Mouse (Mus musculus): Measurements from ENCODE around the gene Tmem207.
"Not testable (repeated sequence)": the region's sequence is repeated elsewhere in the genome, so short reads cannot be mapped to it uniquely, and the experiment has no call there.

Gene Tmem207

DNA sequence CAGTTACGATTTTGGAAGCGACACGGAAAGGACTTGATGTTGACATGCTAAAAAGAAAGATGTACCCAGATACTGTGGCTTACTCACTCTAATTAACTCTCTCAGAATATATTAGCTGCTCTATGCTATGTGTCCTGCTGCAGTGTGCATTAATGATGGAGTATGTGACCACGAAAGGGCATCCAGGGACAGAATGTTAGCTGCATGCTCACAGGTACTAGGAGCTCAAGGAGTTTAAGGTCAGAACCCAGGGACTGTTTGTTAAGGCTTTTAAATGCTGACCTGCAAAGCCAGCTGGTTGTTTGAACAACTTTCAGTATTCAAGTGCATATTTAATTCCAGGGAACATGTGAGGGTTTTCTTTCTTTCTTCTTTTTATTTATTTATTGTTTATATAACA lies at the start of gene Tmem207:
Gene Tmem207 (minus strand): TSS at position 101 of the 400 bp plus-strand sequence.
- DNase-seq (ENCODE audit: low spot score in 2 of 2) = no peak

DNA sequence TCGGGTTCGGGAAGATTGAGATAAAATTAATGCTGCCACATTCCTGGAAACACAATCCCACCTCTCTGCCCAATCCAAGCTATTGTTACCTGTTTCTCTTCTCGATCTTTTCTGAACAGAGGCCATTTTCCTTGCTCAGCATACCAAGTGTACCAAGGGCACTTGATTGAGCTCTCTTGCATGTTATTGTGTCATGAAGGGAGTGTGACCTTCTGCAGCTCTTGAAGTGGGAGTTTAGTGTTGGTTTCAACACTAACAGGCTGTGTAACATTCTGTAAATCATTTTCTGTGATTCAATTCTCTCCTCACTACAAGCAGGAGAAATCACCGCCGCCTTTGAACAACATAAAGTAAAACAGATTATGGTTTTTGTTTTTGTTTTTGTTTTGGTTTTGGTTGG lies 47.6 kb upstream of the Tmem207 start:
- DNase-seq (ENCODE audit: low spot score in 2 of 2) = no peak

DNA sequence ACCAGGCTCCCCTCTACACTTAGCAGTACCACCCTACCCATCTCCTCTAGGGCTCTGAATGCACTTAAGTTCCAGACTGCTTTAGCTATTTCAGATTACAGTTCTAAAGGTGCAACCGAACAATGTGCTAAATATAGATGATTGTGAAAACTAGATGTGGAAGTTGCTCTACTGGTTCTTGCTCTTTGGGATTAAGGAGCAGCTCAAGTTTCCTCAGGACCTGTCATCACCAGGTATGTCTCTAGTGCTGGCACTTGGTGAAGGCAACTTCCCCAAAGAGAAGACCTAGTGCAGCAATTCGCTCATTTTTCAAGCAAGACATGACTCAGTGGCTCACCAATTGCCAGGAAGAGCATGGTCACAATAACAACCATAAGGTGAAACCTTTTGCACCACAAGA lies 45.3 kb upstream of the Tmem207 start:
- DNase-seq (ENCODE audit: low spot score in 2 of 2) = no peak

DNA sequence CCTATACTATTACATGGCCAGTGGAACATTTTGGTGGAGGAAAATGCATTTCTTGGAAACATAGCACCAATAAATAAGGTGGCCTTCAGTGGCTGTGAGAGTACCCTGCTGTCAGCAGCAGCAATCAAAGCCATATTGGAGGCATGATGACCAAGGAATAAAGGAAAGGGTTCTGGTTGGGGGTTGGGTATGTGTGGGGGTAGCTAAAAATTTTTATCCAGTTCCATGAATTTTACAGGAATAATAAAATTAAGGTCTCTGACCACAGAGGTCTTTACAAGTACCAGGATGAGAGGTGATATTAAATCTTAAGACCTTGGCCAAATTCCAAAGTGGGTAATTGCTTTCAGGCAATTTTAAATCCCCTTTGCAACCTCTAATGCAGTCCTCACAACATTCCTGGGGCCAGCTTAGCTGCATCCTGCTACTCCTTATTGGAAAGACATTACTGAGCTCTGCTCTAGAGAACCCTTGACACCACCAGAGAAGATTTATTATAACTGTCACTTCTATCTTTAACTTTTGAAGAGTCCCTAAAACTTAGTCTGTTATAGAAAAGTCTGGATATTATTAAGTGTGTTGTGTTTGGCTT lies 42.9 kb upstream of the Tmem207 start:
- no peak for DNase-seq (ENCODE audit: low spot score in 2 of 2)

DNA sequence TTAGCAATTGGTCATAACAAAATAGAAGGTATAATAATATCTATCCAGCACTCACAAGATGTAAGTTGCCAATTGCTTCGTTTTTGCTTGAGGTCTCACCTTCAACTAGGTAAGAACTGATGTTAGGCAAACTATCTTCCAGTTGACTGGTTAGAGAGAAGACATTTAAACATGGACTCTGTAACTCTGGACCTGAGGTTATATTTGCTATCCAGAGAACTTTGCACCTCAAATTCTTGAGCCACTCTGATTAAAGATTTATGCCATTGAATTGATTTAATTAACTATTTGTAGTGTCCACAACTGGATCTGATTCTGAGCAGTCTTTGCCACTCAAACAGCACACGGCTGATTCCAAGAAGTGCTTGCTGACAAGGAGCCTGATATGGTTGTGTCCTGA lies 36.2 kb upstream of the Tmem207 start:
- no peak for DNase-seq (ENCODE audit: low spot score in 2 of 2)

DNA sequence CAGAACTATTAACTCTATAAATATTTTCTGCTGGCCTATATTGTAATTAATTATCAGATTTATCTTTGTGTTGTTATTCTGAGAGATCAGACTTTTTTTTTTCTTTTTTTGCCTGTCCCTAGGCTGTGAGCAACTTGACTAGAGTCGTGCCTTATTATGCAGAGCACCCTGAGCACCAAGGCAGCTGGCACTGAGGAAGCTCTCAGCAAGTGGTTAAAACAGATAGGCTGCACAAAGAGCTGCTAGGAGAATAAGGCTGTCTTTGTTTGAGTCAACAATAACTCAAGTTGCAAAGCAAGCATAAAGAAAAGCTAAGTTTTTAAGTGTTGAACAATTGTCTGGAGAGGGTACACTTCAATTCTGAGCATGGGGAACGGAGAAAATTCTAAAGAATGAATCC lies 35.2 kb upstream of the Tmem207 start:
- DNase-seq (ENCODE audit: low spot score in 2 of 2) = no peak

DNA sequence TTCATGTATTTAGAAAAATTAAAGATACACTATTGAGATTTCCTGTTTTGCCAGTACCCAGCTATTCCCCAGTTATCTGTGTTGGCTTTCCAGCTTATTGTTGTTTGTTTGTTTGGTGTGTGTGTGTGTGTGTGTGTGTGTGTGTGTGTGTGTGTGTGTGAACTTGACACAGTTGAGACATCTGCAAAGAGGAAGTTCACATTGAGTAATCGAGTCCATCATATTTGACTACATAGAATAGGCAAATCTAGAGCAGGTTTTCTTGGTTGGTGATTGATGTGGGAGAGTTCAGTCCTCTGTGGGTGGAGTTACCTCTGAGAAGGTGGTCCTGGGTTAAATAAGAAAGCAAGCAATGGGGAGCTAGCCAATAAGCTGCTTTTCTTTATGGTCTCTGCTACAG lies 32.2 kb upstream of the Tmem207 start:
- DNase-seq (ENCODE audit: low spot score in 2 of 2) = no peak

DNA sequence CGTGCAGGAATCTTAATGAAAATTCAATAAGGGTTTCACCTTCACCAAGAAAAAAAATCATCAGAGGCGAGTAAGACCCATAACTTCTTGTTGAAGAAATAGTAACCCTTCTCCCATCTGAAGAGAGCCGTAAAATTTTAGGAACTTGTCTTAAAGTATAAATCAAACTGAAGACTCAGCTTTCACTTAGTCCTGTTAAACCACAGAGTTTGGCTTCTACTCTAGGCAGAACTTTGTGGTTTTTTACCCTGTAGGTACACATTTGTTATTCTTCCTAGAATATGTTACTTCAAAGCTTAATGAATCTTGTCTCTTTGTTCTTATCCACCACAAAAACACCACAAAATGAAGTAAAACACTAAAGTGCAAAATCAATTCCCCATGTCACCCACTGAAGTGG lies 25.7 kb upstream of the Tmem207 start:
- DNase-seq (ENCODE audit: low spot score in 2 of 2) = no peak

DNA sequence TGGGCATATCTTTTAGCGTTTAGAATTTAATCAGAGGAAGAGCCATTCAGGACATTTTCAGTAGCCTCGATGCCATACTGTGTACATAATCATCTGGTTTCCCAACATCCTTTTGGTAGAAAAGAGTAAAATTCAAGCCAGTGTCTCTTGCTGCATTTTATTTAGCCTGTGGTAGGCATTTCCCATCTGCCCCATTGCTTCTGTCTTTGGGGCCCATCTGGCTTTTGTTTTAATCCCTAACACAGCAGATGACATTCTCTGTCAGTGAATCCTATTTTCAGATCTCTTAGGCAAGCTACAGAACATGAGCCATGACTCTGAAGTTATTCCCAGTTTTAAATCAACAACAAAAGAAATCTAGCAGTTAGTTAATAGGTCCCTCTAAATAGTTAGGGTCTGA lies 22.7 kb upstream of the Tmem207 start:
- DNase-seq (ENCODE audit: low spot score in 2 of 2) = no peak

DNA sequence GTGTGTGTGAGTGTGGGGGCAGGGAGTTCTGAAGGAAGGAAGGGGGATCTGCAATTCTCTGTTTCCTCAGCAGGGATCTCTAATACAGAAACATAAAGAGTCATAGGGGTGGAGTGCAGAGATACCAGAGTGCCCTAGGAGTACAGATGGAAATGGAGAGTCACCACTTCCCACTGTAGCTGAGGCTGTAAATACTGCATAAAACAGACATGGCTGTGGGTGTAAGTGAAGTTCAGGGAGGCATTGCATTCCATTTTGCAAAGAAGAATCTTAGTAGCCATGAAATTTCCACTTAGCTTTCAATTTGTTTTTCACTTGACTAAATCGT lies 20.3 kb upstream of the Tmem207 start:
- DNase-seq (ENCODE audit: low spot score in 2 of 2) = no peak

DNA sequence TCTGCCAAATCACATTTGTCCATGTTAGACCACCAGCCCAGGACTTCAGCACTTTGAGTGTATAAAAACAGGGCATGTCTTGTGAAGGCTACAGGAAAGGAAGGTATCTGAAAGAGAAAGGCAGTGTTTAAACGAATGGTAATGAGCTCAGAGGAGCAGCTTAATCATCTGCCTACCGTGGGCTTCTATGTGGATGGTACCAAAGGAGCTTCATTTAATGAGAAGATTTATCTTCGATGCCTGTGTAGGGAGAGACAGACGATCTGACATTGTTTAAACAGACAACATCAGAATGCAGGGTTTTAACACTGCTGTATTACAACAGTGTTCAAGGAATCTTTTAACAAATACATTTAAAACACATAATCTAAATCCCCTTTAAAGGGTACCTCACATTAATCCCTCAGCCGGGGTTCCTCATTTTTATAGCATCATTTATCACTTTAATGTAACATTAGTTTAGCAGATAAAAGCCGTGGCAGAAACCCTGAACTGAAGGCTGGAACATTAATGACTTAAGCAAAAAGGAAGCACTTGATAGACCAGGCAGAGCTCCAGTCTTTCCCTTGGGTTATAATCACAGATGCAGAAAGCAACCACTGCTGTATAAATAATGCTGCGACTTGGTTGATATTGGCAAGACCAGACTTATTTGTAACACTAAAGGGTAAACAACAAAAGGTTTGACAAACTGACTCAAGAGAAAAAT lies 19.8 kb upstream of the Tmem207 start:
- DNase-seq (ENCODE audit: low spot score in 2 of 2) = no peak

DNA sequence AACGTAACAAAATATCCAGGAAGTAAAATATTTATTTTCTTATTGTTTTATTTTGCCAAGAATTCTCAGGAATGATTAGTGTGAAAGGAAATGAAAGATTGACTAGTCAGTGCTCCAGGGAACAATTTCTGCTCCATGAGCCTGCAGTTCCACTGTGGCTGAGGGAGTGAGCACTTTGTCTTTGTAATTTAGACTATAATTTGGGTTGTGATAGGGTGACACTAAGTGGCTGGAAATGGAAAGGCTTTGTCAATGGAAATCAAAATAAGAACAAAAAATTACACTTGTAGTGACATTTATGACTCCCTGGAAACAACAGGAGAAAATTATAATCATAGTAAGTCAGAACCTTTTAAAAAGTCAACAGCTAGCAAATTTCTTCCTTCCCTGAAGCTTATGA lies 5.7 kb upstream of the Tmem207 start:
- DNase-seq (ENCODE audit: low spot score in 2 of 2) = no peak

DNA sequence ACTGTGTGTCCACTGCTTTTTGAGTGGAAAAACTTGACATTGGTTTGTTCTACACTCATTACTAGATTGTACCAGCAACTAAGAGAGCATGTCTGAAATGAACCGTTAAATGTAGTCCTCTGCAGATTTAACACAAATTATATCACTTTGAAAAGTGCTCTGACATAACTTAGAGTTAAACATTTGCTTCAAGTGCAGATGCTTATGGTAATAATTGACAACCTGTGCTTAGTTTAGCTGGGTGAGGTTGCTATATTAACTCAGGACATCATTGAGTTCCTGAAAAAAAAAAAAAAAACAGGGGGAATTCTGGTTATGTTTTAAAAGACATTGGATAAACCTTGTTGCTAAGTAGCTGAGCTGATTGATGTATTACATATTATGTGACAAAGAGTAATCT lies 3.9 kb upstream of the Tmem207 start:
- no peak for DNase-seq (ENCODE audit: low spot score in 2 of 2)

DNA sequence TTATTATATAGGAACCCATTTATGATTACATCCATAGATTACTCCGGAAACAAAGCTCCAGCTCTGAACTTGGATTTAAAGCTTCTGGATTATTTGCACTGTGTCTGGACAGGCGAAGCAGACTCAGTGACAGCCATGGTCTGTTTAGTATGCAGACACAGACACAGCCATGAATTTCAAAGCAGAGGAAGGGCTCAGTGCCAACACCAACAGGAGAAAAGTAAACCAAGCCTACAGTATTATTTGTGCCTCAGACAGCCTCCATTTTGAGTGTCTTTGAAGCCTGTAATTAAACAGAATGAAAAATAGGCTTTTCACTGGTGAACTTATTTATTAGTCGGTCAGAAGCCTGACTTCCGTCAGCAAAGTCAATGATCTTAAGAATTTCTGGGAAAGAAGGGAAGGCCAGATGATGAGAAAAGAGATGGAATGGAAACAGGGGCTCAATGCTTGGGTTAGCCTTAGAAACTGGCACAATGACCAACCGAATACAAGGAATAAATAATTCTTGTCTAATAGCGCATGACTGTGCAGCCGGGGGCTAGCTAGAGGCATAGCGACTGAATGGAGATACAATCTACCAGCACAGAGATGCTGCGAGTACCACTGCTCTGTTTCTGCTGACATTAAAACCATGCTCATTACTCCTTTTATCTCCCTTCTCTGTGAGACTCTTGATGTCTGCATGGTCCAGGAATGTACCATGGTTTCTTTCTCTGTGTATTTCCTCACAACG lies 1.5 kb upstream of the Tmem207 start:
- DNase-seq (ENCODE audit: low spot score in 2 of 2) = peak; percentile 5 to 7

DNA sequence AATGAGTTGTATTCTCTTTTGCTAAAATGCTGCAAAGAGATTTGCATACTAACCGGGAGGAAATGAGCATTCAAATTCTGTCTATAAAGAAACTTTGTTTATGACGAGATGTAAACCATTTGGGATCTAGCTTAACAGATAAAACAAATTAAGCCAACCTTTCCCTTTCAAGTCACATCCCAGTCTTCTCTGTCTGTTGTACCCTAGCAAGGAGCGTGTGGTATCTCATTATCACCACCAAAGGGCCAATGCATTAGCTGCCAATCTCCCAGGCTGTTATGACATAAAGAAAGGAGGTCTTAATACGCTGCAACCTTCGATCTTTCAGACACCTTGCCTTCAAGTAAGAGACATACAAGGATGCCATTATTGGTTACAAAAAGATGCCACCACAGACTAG lies 737 bp downstream of the Tmem207 start:
- no peak for DNase-seq (ENCODE audit: low spot score in 2 of 2)

DNA sequence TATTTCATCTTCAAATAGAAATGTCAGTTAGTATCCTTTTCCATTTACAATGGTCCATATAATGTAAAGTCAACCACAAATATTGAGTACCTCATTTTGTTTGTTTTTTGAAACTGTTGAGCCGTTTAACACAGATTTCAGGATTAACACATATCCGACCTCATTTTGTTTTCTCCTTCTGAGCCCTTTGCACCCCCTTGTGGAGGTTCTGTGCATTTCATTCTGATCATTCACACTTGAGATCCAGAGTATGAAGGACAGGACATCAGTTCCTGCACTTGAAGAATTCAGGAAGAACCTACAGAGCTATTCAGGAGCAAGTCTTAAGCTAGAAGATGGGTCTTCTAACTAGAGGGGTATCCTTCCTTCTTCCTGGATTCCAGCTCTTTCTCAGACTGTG lies 7.0 kb downstream of the Tmem207 start:
- peak in 1 of 2 experiments; percentile 8 for DNase-seq (ENCODE audit: low spot score in 2 of 2)

DNA sequence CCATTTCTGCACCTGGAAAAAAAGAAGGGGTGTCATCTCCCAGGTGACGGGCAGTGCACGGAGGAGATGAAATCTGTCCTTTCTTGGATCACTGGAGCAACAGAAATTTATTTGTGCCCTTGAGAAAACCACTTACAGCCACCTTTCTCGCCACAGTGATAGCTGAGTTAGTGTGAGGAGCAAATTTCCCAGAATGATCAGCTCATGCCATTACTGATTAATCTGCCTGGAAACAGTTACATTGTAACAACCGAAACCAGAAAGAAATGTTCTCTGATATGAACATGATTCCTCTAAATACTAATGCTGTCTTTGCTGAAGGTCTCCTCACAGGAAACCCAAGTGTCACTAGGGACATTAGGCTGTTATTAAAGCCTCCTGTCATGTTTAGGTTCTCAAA lies 21.6 kb downstream of the Tmem207 start:
- no peak for DNase-seq (ENCODE audit: low spot score in 2 of 2)

DNA sequence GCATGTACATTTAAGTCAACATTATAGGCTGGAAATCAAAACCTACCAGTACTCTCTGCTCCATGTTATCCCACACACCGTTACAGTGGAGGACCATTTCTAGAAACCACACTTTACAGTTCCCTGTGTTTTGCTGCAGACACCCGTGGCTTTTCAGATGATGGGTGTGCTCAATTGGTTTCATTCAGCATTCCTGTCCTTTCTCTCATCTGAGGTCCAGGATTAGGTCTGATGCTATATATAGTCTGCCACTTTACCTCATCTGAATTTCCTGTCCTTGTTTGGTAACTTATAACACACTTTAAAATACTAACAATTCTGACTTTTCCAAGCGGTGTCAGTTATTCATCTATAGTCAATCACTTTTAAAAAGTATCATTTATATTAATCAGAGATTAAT lies 25.8 kb downstream of the Tmem207 start:
- DNase-seq (ENCODE audit: low spot score in 2 of 2) = no peak

DNA sequence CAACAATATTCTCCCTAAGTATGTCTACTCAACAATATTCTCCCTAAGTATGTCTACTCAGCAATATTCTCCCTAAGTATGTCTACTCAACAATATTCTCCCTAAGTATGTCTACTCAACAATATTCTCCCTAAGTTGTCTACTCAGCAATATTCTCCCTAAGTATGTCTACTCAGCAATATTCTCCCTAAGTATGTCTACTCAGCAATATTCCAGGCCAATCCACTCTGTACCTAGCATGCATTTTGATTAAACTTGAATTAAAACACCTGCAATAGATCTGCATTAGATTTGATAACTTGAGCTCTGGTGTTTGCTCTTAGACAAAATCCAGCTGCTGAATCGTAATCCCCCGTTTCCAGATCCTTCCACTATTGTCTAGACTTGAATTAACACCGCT lies 26.9 kb downstream of the Tmem207 start:
- not testable (repeated sequence) for DNase-seq (ENCODE audit: low spot score in 2 of 2)

DNA sequence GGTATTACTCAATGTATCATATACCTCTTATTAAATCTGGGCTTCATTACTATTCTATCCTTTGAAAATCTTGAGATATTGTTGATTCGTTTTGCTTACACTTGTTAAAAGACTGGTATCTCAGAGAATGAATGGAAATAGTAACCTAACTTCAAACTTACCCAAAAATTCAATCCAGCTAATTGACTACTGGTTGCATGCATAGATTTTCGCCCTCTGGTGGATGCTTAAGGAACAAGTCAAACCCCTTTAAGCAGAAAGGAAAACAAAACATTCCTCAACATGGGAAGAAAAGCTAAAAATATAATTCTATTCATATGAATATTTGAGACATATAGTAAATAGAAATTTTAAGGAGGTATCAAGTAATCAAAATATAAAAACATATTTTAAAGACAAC lies 30.8 kb downstream of the Tmem207 start:
- DNase-seq (ENCODE audit: low spot score in 2 of 2) = peak in 1 of 2 experiments; percentile 4

DNA sequence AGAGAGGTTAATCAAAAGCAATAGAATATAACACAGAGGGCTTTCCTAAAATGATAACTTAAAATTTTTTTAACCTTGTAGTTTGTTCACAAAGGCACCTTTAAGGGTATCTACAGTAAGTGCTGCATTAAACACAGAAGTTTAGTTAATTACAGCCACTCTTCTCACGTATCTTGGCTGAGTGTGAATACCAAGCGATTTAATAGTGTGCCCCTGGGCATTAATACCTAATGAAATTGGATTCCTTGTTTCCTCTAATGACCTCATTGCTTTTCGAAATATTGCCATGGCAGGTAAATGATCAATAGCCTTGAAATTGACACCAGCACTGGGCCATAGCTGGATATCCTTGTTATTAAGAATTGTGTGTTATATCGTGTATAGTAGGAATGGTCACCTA lies 55.3 kb downstream of the Tmem207 start:
- DNase-seq (ENCODE audit: low spot score in 2 of 2) = no peak

DNA sequence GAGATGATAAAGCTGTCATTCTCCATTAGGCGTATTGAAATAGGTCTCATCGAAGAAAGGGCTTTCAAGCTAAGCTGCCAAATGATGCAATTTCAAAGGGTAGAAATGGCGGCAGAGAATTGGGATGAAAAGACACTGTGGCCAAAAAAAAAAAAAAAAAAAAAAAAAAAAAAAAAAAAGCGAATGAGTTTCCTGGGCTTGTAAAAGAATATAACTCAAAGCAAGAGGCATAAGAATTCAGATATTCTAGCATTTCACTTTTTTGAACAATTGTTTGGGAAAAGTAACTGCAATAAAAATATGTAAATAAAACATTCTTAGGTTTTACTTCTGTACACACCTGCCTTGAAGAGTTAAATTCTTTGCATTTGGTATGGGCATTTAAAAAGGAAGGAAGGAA lies 60.0 kb downstream of the Tmem207 start:
- DNase-seq (ENCODE audit: low spot score in 2 of 2) = no peak

DNA sequence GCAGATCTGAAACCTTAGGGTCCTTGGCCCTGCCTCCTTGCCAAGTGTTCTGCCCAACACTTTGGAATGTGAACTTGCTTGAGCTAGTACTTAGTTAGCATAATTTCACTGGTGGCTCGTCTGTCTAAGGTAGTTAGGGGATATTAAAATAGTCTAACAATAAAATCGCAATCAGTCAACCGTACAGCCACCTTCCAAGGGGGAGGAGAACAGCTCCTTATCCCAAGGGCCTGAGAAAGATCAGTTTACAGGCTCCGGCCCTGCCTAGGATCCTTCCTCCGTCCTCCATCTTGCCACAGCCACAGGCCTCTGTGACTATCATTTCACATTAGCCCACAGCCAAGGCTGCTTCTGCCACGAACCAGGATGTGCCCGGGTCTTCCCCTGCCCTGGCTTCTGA lies 63.7 kb downstream of the Tmem207 start, which contains the start of gene Cldn16:
Gene Cldn16 (plus strand): TSS at position 301 of the 400 bp plus-strand sequence.
- no peak for DNase-seq (ENCODE audit: low spot score in 2 of 2)

All from frontal cortex, postnatal 14 days (tissue).